Mouse (Mus musculus) embryonic facial prominence, embryonic 12.5 days (tissue): Measurements from ENCODE around the gene Gm20721. TPM values are rescaled to one million over a fixed set of nuclear protein-coding genes. Genes with fewer than 3 reads are reported as not detected.

Source experiments
- ATAC-seq: fragments of 200-750 bp; cut with Nextera tagmentation; 2 replicates; pipeline ENCODE4 v1.8.0; 2017; ENCODE audit not compliant: insufficient number of reproducible peaks, insufficient read depth, low FRiP score, low TSS enrichment
- H3K27ac ChIP-seq: fragments of 300-500 bp; sonication (generic); 2 replicates; pipeline ENCODE4 v1.5.1; 2016; ENCODE audit warnings: mild to moderate bottlenecking
- H3K27me3 ChIP-seq: fragments of 300-500 bp; sonication (generic); 2 replicates; pipeline ENCODE4 v1.6.1; 2016; ENCODE audit warnings: mild to moderate bottlenecking, moderate library complexity
- H3K36me3 ChIP-seq: fragments of 300-500 bp; sonication (generic); 2 replicates; pipeline ENCODE4 v1.6.1; 2016; ENCODE audit warnings: mild to moderate bottlenecking
- H3K4me1 ChIP-seq: fragments of 300-500 bp; sonication (generic); 2 replicates; pipeline ENCODE4 v1.6.1; 2016
- H3K4me2 ChIP-seq: fragments of 300-500 bp; sonication (generic); replicated peaks from 2 replicates; pipeline ENCODE4 v1.6.1; 2016; ENCODE audit warnings: mild to moderate bottlenecking, moderate library complexity
- H3K4me3 ChIP-seq: fragments of 300-500 bp; sonication (generic); 2 replicates; pipeline ENCODE4 v1.5.1; 2016; ENCODE audit warnings: mild to moderate bottlenecking
- H3K9ac ChIP-seq: fragments of 300-500 bp; sonication (generic); 2 replicates; pipeline ENCODE4 v1.6.1; 2016; ENCODE audit warnings: mild to moderate bottlenecking, moderate library complexity
- H3K9me3 ChIP-seq: fragments of 300-500 bp; sonication (generic); 2 replicates; pipeline ENCODE4 v1.6.1; 2016; ENCODE audit warnings: mild to moderate bottlenecking, moderate library complexity
- WGBS: fragments of 180-500 bp; shearing (Covaris S2); methylation state at CpG from one replicate; pipeline ENCODE4 v1.1.7; 2016; 5-methylcytosine and 5-hydroxymethylcytosine counted together
- polyA plus RNA-seq: library from polyadenylated mRNA; unstranded; fragments of >200 nt; fragmentation: Nextera tagmentation; extraction: Ambion mirVana; gene quantifications from 2 replicates; pipeline ENCODE4 v1.2.1, GENCODE M21; 2016

Gm20721 gene
- polyA plus RNA-seq, 1 experiment from 2014 or later, result 19.9 TPM

GRCm38 (mm10) chr2:174307903-174308302, 38.6 kb downstream of the Gm20721 start:
- peaks cover 9% of the 10 kb centered on the region for H3K4me1 ChIP-seq
- no peaks in the 10 kb centered on the region for H3K36me3 ChIP-seq
- H3K9me3 ChIP-seq, result no peaks in the 10 kb centered on the region
- H3K9ac ChIP-seq, result no peak overlapping the region
- ATAC-seq, result no peak
- H3K4me2 ChIP-seq, result no peak overlapping the region
- H3K4me3 ChIP-seq, result no peak overlapping the region
- WGBS, result 79% methylated on average over 3 of the region's 3 CpGs
- no peak overlapping the region for H3K27ac ChIP-seq
- no peaks in the 10 kb centered on the region for H3K27me3 ChIP-seq

- Histone ChIP-seq H3K4me1 (no peaks in the 10 kb centered on the region), H3K9me3 (peaks cover 5% of the 10 kb centered on the region), H3K27ac (no peak overlapping the region), H3K9ac (no peak overlapping the region), H3K4me3 (no peak overlapping the region), H3K36me3 (no peaks in the 10 kb centered on the region), H3K4me2 (no peak overlapping the region), H3K27me3 (0 out of 2 replicates have a peak, but pooled peaks cover 6% of the 10 kb centered on the region)
- 10% methylated on average over 5 of the region's 5 CpGs for WGBS
- ATAC-seq, result no peak
Observed at GRCm38 (mm10) chr2:174305646-174306045, 40.9 kb downstream of the Gm20721 start.

GRCm38 (mm10) chr2:174302526-174302925, 44.0 kb downstream of the Gm20721 start:
- H3K36me3 ChIP-seq, result peaks cover 5% of the 10 kb centered on the region
- peak; percentile 39; the same call in 1 of the 2 replicates for ATAC-seq
- no peak overlapping the region for H3K9ac ChIP-seq
- H3K27me3 ChIP-seq, result peaks cover 34% of the 10 kb centered on the region
- H3K4me2 ChIP-seq, result no peak overlapping the region
- peaks cover 34% of the 10 kb centered on the region for H3K9me3 ChIP-seq
- no peak overlapping the region for H3K27ac ChIP-seq
- peaks cover 9% of the 10 kb centered on the region; the same call in 1 of the 2 replicates for H3K4me1 ChIP-seq
- 31% methylated on average over 6 of the region's 6 CpGs for WGBS
- no peak overlapping the region for H3K4me3 ChIP-seq

- Histone ChIP-seq H3K4me2 (peak overlapping the region; percentile 59), H3K27me3 (peaks cover 41% of the 10 kb centered on the region), H3K4me1 (peaks cover 9% of the 10 kb centered on the region; the same call in 1 of the 2 replicates), H3K9ac (no peak overlapping the region), H3K9me3 (peaks cover 52% of the 10 kb centered on the region), H3K36me3 (peaks cover 5% of the 10 kb centered on the region), H3K4me3 (peak overlapping the region; percentile 36), H3K27ac (no peak overlapping the region)
- 50% methylated on average over 22 of the region's 22 CpGs for WGBS
- ATAC-seq, result no peak
Observed at GRCm38 (mm10) chr2:174300666-174301065, 45.8 kb downstream of the Gm20721 start.

- peaks cover 9% of the 10 kb centered on the region; the same call in 1 of the 2 replicates for H3K4me1 ChIP-seq
- H3K27ac ChIP-seq, result no peak overlapping the region
- H3K9ac ChIP-seq, result no peak overlapping the region
- H3K4me3 ChIP-seq, result peak overlapping the region; percentile 36
- no peak for ATAC-seq
- H3K27me3 ChIP-seq, result peaks cover 41% of the 10 kb centered on the region
- peak overlapping the region; percentile 59 for H3K4me2 ChIP-seq
- peaks cover 55% of the 10 kb centered on the region for H3K9me3 ChIP-seq
- H3K36me3 ChIP-seq, result peaks cover 5% of the 10 kb centered on the region
- 66% methylated on average over 27 of the region's 27 CpGs for WGBS
Observed at GRCm38 (mm10) chr2:174300186-174300585, 46.3 kb downstream of the Gm20721 start.

GRCm38 (mm10) chr2:174299771-174300160, 46.7 kb downstream of the Gm20721 start:
- Histone ChIP-seq H3K9me3 (peaks cover 59% of the 10 kb centered on the region), H3K27ac (no peak overlapping the region), H3K27me3 (peaks cover 41% of the 10 kb centered on the region), H3K9ac (peak overlapping the region; percentile 1; the same call in 1 of the 2 replicates), H3K36me3 (peaks cover 5% of the 10 kb centered on the region), H3K4me2 (peak overlapping the region; percentile 59), H3K4me3 (peak overlapping the region; percentile 36), H3K4me1 (peaks cover 9% of the 10 kb centered on the region; the same call in 1 of the 2 replicates)
- WGBS, result 60% methylated on average over 34 of the region's 34 CpGs
- ATAC-seq, result no peak

- Histone ChIP-seq H3K27ac (no peak overlapping the region), H3K9ac (peak overlapping the region; percentile 1; the same call in 1 of the 2 replicates), H3K27me3 (peaks cover 41% of the 10 kb centered on the region), H3K4me1 (peaks cover 9% of the 10 kb centered on the region; the same call in 1 of the 2 replicates), H3K9me3 (peaks cover 64% of the 10 kb centered on the region), H3K4me2 (peak overlapping the region; percentile 59), H3K36me3 (peaks cover 5% of the 10 kb centered on the region), H3K4me3 (peak overlapping the region; percentile 36)
- WGBS, result 58% methylated on average over 48 of the region's 48 CpGs
- no peak for ATAC-seq
Observed at GRCm38 (mm10) chr2:174299091-174299770, 47.3 kb downstream of the Gm20721 start.

- 56% methylated on average over 33 of the region's 33 CpGs for WGBS
- Histone ChIP-seq H3K9ac (no peak overlapping the region), H3K9me3 (peaks cover 66% of the 10 kb centered on the region), H3K4me3 (peak overlapping the region; percentile 36), H3K4me1 (peaks cover 9% of the 10 kb centered on the region; the same call in 1 of the 2 replicates), H3K27me3 (peaks cover 41% of the 10 kb centered on the region), H3K4me2 (peak overlapping the region; percentile 59), H3K27ac (no peak overlapping the region), H3K36me3 (peaks cover 5% of the 10 kb centered on the region)
- ATAC-seq, result no peak
Observed at GRCm38 (mm10) chr2:174298471-174298870, 48.0 kb downstream of the Gm20721 start.

- H3K4me1 ChIP-seq, result peaks cover 10% of the 10 kb centered on the region
- H3K9ac ChIP-seq, result no peak overlapping the region
- no peak for ATAC-seq
- peak overlapping the region; percentile 36; the same call in 1 of the 2 replicates for H3K4me3 ChIP-seq
- WGBS, result 64% methylated on average over 19 of the region's 19 CpGs
- H3K27me3 ChIP-seq, result peaks cover 41% of the 10 kb centered on the region
- H3K4me2 ChIP-seq, result peak overlapping the region; percentile 59; the same call in 1 of the 2 replicates
- H3K36me3 ChIP-seq, result peaks cover 5% of the 10 kb centered on the region
- no peak overlapping the region for H3K27ac ChIP-seq
- H3K9me3 ChIP-seq, result peaks cover 66% of the 10 kb centered on the region
Observed at GRCm38 (mm10) chr2:174297851-174298250, 48.7 kb downstream of the Gm20721 start.

- H3K27ac ChIP-seq, result no peak overlapping the region
- H3K4me1 ChIP-seq, result peaks cover 15% of the 10 kb centered on the region
- H3K4me3 ChIP-seq, result peak overlapping the region; percentile 12; the same call in 1 of the 2 replicates
- peak overlapping the region; percentile 33 for H3K4me2 ChIP-seq
- H3K36me3 ChIP-seq, result peaks cover 5% of the 10 kb centered on the region
- 58% methylated on average over 29 of the region's 29 CpGs for WGBS
- H3K9ac ChIP-seq, result no peak overlapping the region
- peaks cover 41% of the 10 kb centered on the region for H3K27me3 ChIP-seq
- peaks cover 66% of the 10 kb centered on the region for H3K9me3 ChIP-seq
- ATAC-seq, result no peak
Observed at GRCm38 (mm10) chr2:174297086-174297571, 49.4 kb downstream of the Gm20721 start.

GRCm38 (mm10) chr2:174295900-174296465, 50.5 kb downstream of the Gm20721 start:
- no peak overlapping the region for H3K9ac ChIP-seq
- 55% methylated on average over 29 of the region's 29 CpGs for WGBS
- peaks cover 5% of the 10 kb centered on the region for H3K36me3 ChIP-seq
- H3K27ac ChIP-seq, result peak overlapping the region; percentile 47; the same call in 1 of the 2 replicates
- H3K4me3 ChIP-seq, result peak overlapping the region; percentile 63
- H3K9me3 ChIP-seq, result peaks cover 64% of the 10 kb centered on the region
- peak overlapping the region; percentile 51 for H3K4me2 ChIP-seq
- peaks cover 26% of the 10 kb centered on the region for H3K4me1 ChIP-seq
- H3K27me3 ChIP-seq, result peaks cover 38% of the 10 kb centered on the region
- no peak for ATAC-seq
